Mouse (Mus musculus) gastrocnemius, postnatal 4 days (tissue): ENCODE measurements around the gene Pon2. TPM values are rescaled to one million over a fixed set of nuclear protein-coding genes. Genes with fewer than 3 reads are reported as not detected.
A peak's percentile ranks its signal among the peaks of the same experiment; 100 is the strongest.
"Not testable (repeated sequence)": the region's sequence is repeated elsewhere in the genome, so short reads cannot be mapped to it uniquely, and the experiment has no call there.

Experiments
- DNase-seq, 2 experiments: peaks; one replicate each; pipeline ENCODE4 v3.0.0; 2021 to 2022; ENCODE audit warnings: low spot score in 2 of 2, mixed read lengths in 2 of 2
- long read RNA-seq, 2 experiments: library from polyadenylated mRNA; stranded (forward); transcript quantifications; one replicate each; pipeline ENCODE4 v2.0.0; 2021
- total RNA-seq, 2 experiments: library from RNA; stranded (reverse); gene quantifications; 2 replicates each; pipeline ENCODE4 v1.2.3; 2021

Pon2 gene
- total RNA-seq: 10 to 100 TPM; 15.9 to 16.4 TPM
- long read RNA-seq, experiment 1, transcript Pon2-201 (9 exons, 2,409 nt): major isoform, 25 of 27 reads
- long read RNA-seq, experiment 1, partial matches to known transcripts: 1 of 27 reads
- long read RNA-seq, experiment 1, other reads (novel, unspliced or antisense): 1 of 27 reads
- long read RNA-seq, experiment 2, transcript Pon2-201 (9 exons, 2,409 nt): major isoform, 31 of 32 reads
- long read RNA-seq, experiment 2, partial matches to known transcripts: 1 of 32 reads
- long read RNA-seq, experiment 2, other reads (novel, unspliced or antisense): 0 of 32 reads

GRCm38 (mm10) chr6:5298092-5298554 lies at the start of gene Pon2:
TSS of gene Pon2 (minus strand) at chr6:5298455.
- DNase-seq: peak; percentile 52 to 73

GRCm38 (mm10) chr6:5344255-5344654 lies 46.0 kb upstream of the Pon2 start:
- no peak for DNase-seq

- DNase-seq: not testable (repeated sequence)
These were observed 41.0 kb upstream of the Pon2 start for GRCm38 (mm10) chr6:5339283-5339682.

DNA sequence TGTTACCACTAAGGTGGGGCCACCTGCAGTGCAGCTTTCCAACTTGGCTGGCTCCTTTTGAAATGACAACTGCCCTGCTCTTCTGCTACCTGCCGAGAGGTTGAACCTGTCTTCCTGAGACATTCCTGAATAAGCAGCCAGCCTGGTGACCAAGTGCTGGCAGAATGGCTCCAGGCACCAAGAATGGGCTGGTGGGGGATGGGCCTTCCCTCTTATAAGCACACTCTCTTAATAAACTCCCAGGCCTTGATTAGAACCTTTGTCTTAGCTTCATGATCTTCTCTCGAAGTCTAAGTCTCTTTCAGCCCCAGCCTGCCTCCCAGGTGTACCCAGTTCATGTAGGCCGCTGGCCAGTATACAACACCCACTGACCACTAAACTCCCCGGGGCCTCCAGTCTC lies 40.5 kb upstream of the Pon2 start:
- not testable (repeated sequence) for DNase-seq

GRCm38 (mm10) chr6:5336016-5336415 lies 37.8 kb upstream of the Pon2 start:
- not testable (repeated sequence) for DNase-seq

- no peak for DNase-seq
These were observed 35.8 kb upstream of the Pon2 start for GRCm38 (mm10) chr6:5334021-5334420.

- DNase-seq: no peak
These were observed 34.4 kb upstream of the Pon2 start for GRCm38 (mm10) chr6:5332560-5333150.

GRCm38 (mm10) chr6:5325122-5325521 lies 26.9 kb upstream of the Pon2 start:
- DNase-seq: no peak

DNA sequence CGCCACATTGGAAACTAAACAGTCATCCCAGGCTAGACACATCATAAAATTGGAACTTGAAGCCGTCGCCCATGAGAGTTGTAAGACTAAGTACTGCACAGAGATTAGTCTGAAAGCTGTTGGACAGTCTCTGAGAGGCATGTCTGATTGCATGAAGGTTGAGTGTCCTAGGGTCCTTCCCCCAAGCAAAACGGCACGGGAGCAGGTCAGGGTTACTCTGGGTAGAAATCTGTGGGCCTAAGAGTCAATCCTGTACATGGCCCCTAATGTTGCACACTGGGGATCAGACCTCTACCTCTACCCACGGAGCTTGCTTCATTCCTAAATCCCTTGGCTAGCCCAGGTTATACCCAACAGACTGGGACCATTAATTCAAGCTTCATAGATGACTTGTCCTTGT lies 25.8 kb upstream of the Pon2 start:
- not testable (repeated sequence) for DNase-seq

GRCm38 (mm10) chr6:5316630-5317029 lies 18.4 kb upstream of the Pon2 start:
- no peak for DNase-seq

- no peak for DNase-seq
These were observed 17.0 kb upstream of the Pon2 start for GRCm38 (mm10) chr6:5315053-5315759.

DNA sequence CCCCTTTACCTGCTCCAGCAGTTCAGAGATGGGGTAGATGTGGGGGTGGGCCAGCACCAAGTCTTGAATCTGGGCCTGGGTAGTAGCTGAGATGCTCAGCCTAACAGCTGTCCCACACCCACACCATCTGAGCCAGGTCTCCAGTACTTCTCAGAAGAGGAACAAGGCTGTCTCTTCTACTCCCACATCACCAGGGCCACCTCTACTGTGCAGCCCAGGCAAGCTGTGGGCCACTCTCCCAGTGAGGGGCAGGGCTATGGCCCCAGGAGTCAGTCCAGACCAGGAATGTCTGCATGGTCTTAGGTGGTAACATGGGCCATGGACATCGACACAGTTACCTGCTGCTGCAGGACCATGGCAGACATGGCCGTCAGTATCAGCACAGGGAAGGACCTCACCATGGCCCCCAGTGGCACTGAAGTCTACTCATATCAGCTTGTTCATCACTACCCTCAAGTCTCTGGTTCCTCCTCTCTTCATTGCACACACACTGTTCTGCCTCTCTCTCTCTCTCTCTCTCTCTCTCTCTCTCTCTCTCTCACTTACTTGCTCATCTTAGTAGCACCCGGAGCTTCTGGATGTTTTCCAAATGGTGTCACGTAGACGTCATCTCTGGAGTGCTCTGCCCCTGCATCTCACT lies 15.8 kb upstream of the Pon2 start:
- no peak for DNase-seq

DNA sequence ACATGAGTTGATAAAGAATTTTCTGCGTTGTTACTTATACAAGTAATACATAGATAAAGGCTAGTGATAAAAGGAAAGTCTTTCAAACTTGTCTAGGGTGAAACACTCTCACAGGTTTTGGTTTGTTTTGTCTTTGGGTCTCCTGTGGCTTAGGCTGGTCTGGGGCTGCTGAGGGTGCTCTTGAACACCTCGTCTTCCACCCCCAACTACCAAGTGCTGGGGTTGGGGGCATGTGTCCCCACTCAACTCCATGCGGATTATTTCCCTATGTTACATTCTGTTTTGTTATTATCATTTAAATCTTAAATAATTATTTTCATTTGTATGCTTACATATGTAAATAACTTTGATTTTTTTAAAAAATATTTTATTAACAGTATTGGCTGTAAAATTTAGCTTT lies 12.2 kb upstream of the Pon2 start:
- DNase-seq: no peak

DNA sequence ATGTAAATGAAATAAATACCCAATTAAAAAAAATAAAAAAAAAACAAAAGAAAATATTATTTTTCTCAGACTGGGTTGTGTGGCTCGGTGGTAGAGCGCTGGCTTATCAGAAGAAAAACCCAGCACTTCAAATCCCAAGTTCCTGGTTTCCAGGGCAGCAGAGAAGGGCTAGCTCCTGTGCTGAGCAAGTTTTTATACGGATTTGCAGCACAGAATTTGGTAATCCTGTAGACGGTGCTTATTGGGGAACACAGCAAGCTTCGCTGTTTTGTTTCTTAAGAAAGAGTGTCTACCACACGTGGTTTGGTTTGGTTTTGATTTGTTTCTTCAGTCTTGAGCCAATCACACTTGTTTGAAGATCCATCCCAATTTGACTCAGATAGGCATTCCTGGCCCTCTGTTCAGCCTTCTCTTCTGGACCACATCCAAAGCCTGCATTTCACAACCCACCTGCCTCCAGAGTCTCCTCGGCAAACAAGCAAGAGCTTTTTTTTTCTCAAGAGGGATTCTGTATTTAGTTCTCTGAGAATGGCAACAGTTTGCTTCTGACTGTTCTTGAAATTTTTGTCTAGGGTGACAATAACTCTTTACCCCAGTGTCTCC lies 11.4 kb upstream of the Pon2 start:
- no peak for DNase-seq

GRCm38 (mm10) chr6:5305926-5306325 lies 7.7 kb upstream of the Pon2 start:
- no peak for DNase-seq

DNA sequence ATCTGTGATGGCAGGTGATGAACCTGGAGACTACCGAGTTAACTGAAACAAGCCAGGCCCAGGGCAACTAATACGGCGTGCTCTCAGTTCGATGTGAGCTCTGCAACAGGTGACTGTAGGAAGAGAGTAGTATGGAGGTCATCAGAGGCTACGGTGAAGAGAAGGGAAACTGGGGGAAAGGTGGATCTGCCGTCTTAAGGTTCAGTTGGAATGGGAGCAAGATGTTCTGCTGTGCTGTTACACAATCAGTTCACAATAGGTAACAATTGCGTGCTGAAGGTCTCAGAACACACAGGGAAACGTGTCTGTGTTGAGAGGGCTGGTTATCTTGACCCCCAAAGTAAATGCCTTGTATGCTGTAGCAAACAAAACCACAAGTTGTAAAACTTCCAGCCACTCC lies 6.7 kb upstream of the Pon2 start:
- DNase-seq: no peak

DNA sequence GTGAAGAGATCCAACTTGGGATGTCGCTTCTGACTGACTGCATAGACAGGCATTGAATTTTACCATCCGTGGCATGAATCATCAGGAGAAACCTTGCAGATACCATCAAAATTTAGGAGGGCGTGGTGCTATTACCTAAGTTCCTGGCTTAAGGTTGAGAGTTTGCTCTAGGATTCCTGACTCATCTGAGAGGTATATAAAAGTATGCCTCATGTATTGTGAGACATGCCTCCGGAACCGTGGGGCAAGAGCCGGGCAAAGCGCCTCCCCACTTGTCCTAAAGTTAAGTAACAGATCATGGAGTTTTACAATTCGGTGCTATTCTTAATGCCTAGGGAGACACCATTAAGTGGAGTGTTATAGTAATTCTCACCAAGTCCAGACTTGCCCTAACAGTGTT lies 2.4 kb upstream of the Pon2 start:
- no peak for DNase-seq

DNA sequence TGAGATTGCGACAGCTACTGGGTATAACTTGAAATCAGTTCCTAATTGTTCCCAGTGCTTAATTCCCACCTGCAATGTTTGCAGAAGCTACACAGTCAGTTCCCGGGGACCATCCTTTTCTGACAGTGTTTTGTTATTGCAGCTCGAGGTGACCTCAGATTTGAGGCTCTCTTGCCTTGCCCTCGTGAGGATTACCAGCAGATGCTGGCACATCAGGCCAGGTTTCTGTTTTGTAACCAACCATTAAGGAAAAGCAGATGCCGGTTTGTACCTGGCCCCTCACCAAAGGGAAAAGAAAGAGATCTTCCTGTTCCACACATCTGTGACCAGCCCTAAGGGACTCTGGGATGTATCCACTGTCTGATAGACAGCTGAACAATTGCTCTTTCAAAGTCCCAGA lies 1.3 kb upstream of the Pon2 start:
- DNase-seq: no peak

- DNase-seq: peak in 1 of 2 experiments; percentile 17
These were observed 749 bp downstream of the Pon2 start for GRCm38 (mm10) chr6:5297321-5298091.

GRCm38 (mm10) chr6:5296067-5296466 lies 2.2 kb downstream of the Pon2 start:
- DNase-seq: no peak
